Mouse (Mus musculus) liver, embryonic 14.5 days (tissue): ENCODE data around the gene Mdm2. TPM values are rescaled to one million over a fixed set of nuclear protein-coding genes. Genes with fewer than 3 reads are reported as not detected.

Experiments used
- ATAC-seq: fragments of 200-750 bp; cut with Nextera tagmentation; 2 replicates; pipeline ENCODE4 v1.8.0; 2017; ENCODE audit warnings: moderate number of reproducible peaks, mild to moderate bottlenecking, moderate library complexity; ENCODE audit not compliant: insufficient read depth
- DNase-seq, 3 experiments: peaks; one replicate each; pipeline ENCODE4 v3.0.0-alpha.2; 2012 to 2013; ENCODE audit warnings: low read depth in 3 of 3, low spot score in 3 of 3
- H3K27ac ChIP-seq: fragments of 300-500 bp; sonication (generic); 2 replicates; pipeline ENCODE4 v1.5.1; 2014; ENCODE audit warnings: moderate library complexity, mild to moderate bottlenecking, control low read depth, inconsistent platforms
- H3K27me3 ChIP-seq: fragments of 300-500 bp; sonication (generic); 2 replicates; pipeline ENCODE4 v1.6.1; 2014; ENCODE audit warnings: mild to moderate bottlenecking, low read length, moderate library complexity; ENCODE audit not compliant: control insufficient read depth, insufficient read depth
- H3K36me3 ChIP-seq: fragments of 300-500 bp; sonication (generic); replicated peaks from 2 replicates; pipeline ENCODE4 v1.6.1; 2014; ENCODE audit warnings: low read depth; ENCODE audit not compliant: control insufficient read depth, insufficient read depth
- H3K4me1 ChIP-seq, 2 experiments: fragments of 200-500 bp in 1 of 2; fragments of 300-500 bp in 1 of 2; sonication (generic) in 1 of 2; replicated peaks; 2 replicates each; pipeline ENCODE4 v1.6.1; 2012 to 2014; ENCODE audit warnings: antibody characterized with exemption in 1 of 2, inconsistent platforms in 1 of 2, low read length in 1 of 2; ENCODE audit not compliant: control insufficient read depth in 2 of 2, insufficient read depth in 2 of 2
- H3K4me2 ChIP-seq: fragments of 300-500 bp; sonication (generic); 2 replicates; pipeline ENCODE4 v1.6.1; 2014; ENCODE audit warnings: low read depth, mild to moderate bottlenecking, control low read depth, moderate library complexity
- H3K4me3 ChIP-seq, 2 experiments: fragments of 200-500 bp in 1 of 2; fragments of 300-500 bp in 1 of 2; sonication (generic) in 1 of 2; 2 replicates each; pipeline ENCODE4 v1.5.1; 2012 to 2014; ENCODE audit warnings: low read depth in 2 of 2, low read length in 2 of 2, mild to moderate bottlenecking in 2 of 2, control low read depth in 1 of 2, inconsistent platforms in 1 of 2, moderate library complexity in 1 of 2; ENCODE audit not compliant: insufficient read depth in 1 of 2
- H3K9ac ChIP-seq: fragments of 300-500 bp; sonication (generic); replicated peaks from 2 replicates; pipeline ENCODE4 v1.6.1; 2014; ENCODE audit warnings: mild to moderate bottlenecking, control low read depth, moderate library complexity
- H3K9me3 ChIP-seq: fragments of 300-500 bp; sonication (generic); 2 replicates; pipeline ENCODE4 v1.6.1; 2016; ENCODE audit warnings: low read length, mixed read lengths; ENCODE audit not compliant: control insufficient read depth
- CTCF ChIP-seq: IDR thresholded peaks from 2 replicates; pipeline ENCODE4 v1.5.1; 2016; ENCODE audit warnings: antibody characterized with exemption, low read depth, control low read depth
- EP300 ChIP-seq: IDR thresholded peaks from 2 replicates; pipeline ENCODE4 v1.6.1; 2016; ENCODE audit warnings: antibody characterized with exemption, low read depth
- WGBS: fragments of 180-500 bp; shearing (Covaris S2); extraction: QIAGEN DNeasy Blood & Tissue Kit; methylation state at CpG from one replicate; pipeline ENCODE4 v1.1.7; 2014; ENCODE audit not compliant: insufficient replicate concordance; 5-methylcytosine and 5-hydroxymethylcytosine counted together
- polyA plus RNA-seq, 2 experiments: library from polyadenylated mRNA; depleted of rRNA in 1 of 2; stranded (reverse) in 1 of 2; unstranded in 1 of 2; fragments of >200 nt; fragmentation: Nextera tagmentation in 1 of 2; extraction: Ambion mirVana in 1 of 2; gene quantifications; 2 replicates each; pipeline versions ENCODE4 v1.2.1 to v1.2.3; 2012 to 2014

The Mdm2 gene
- polyA plus RNA-seq, 2 experiments = 12.8 to 20.0 TPM

DNA sequence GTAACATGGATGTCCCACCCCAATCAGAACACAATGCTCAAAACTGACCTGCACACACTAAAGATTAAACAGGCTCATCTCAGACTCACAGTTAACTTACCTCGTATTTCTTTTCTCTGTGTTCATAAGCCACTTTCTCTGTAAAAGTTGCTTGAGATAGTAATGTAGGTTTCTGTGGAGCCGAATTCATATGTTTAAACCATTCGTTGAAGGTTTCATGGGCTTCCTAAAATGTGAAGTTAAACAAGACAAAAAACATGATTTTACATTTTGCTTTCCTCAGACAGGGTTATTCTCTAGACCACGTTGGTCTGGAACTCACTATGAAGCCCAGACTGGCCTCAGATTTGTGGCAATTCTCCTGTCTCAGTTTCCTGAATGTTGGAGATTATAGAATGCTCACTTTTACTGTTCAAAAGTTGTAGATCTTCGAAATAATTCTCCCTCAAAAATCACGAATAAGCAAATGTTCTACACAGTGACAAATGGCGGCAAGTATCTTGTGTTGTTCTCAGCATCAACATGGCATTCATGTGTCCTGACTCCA, 47.3 kb upstream of the Mdm2 start:
- WGBS = 81% methylated on average over 7 of the region's 7 CpGs
- Histone ChIP-seq H3K9ac (no peak overlapping the region), H3K9me3 (no peaks in the 10 kb centered on the region), H3K27me3 (no peaks in the 10 kb centered on the region), H3K36me3 (peaks cover 61% of the 10 kb centered on the region), H3K27ac (no peak overlapping the region), H3K4me3 (no peak overlapping the region), H3K4me1 (no peaks in the 10 kb centered on the region), H3K4me2 (no peak overlapping the region)
- TF ChIP-seq CTCF = no peak
- no peak for TF ChIP-seq EP300
- DNase-seq (no peak), ATAC-seq (no peak)

- WGBS = 73% methylated on average over 1 of the region's 1 CpGs
- ATAC-seq = no peak
- Histone ChIP-seq H3K9ac (no peak overlapping the region), H3K27ac (no peak overlapping the region), H3K9me3 (no peaks in the 10 kb centered on the region), H3K27me3 (no peaks in the 10 kb centered on the region), H3K4me1 (no peaks in the 10 kb centered on the region), H3K4me3 (no peak overlapping the region), H3K36me3 (peaks cover 58% of the 10 kb centered on the region), H3K4me2 (no peak overlapping the region)
- no peak for TF ChIP-seq EP300
- no peak for TF ChIP-seq CTCF
- DNase-seq = no peak
These were observed 46.7 kb upstream of the Mdm2 start for GRCm38 (mm10) chr10:117757259-117757658.

DNA sequence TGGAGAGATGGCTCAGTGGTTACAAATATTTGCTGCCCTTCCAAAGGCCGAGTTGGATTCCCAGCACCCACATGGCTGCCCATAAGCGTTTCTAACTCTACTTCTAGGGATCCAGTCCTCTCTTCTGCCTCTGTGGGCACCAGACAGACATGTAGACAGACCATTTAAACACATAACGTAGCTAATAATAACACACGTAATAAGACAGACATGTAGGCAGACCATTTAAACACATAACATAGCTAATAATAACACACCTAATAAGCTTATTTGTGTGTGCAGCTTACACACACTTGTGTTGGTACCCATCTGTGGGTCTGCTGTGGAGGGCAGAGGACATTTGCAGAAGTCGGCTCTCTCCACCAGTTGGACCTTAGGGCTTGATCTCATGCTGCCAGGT, 46.2 kb upstream of the Mdm2 start:
- WGBS = 82% methylated on average over 5 of the region's 5 CpGs
- DNase-seq (no peak), ATAC-seq (no peak)
- peaks cover 58% of the 10 kb centered on the region for H3K36me3 ChIP-seq
- H3K9me3 ChIP-seq = no peaks in the 10 kb centered on the region
- no peak overlapping the region for H3K27ac ChIP-seq
- TF ChIP-seq EP300 (no peak), CTCF (no peak)
- no peak overlapping the region for H3K9ac ChIP-seq
- H3K4me3 ChIP-seq = no peak overlapping the region
- H3K27me3 ChIP-seq = no peaks in the 10 kb centered on the region
- no peak overlapping the region for H3K4me2 ChIP-seq
- no peaks in the 10 kb centered on the region for H3K4me1 ChIP-seq

GRCm38 (mm10) chr10:117755799-117756467, 45.4 kb upstream of the Mdm2 start:
- TF ChIP-seq EP300 (no peak), CTCF (no peak)
- Histone ChIP-seq H3K9me3 (no peaks in the 10 kb centered on the region), H3K4me1 (no peaks in the 10 kb centered on the region), H3K27ac (no peak overlapping the region), H3K27me3 (no peaks in the 10 kb centered on the region), H3K36me3 (peaks cover 58% of the 10 kb centered on the region), H3K9ac (no peak overlapping the region), H3K4me3 (no peak overlapping the region), H3K4me2 (no peak overlapping the region)
- 66% methylated on average over 11 of the region's 11 CpGs for WGBS
- DNase-seq (no peak), ATAC-seq (no peak)

DNA sequence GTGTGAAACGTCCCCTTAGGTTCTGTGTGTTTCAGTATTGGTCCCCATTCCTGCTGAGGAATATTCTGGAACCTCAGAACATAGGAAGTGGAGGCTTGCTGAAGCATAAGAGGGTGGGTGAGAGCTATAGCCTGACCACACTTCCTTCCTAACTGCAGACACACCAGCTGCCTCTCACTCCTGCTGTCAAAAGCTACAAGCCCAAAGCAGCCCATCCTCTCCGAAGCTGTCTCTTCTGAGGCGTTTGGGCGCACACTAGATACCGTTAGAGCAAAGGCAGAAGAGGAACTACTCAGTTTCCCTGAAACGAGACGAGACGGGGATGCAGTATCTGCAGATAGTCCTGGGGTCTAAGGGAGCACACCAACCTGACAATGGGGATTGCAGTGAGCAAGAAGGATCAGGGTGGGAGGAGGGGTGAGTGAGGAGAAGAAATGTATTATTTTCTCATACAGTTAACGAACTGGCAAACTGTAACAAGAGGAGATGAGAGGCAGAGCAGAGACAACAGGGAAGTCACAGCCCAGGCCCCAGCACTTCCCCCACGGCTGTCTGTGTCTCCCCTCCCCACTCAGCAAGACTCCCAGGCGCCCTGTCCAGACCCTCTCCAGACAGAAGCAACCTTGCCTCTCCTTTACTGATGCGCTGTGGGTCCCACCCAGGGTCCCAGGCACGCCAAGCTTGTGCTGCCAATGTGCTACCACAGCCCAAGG, 44.7 kb upstream of the Mdm2 start:
- no peak for DNase-seq
- TF ChIP-seq CTCF = no peak
- no peak for TF ChIP-seq EP300
- Histone ChIP-seq H3K9ac (no peak overlapping the region), H3K4me1 (no peaks in the 10 kb centered on the region), H3K27me3 (no peaks in the 10 kb centered on the region), H3K4me3 (no peak overlapping the region), H3K27ac (no peak overlapping the region), H3K9me3 (no peaks in the 10 kb centered on the region), H3K36me3 (peaks cover 56% of the 10 kb centered on the region), H3K4me2 (no peak overlapping the region)
- WGBS = 41% methylated on average over 13 of the region's 13 CpGs
- no peak; the same call in 1 of the 2 replicates for ATAC-seq
